Mouse (Mus musculus) monocyte, adult 5-6 weeks (primary cell): Measurements from ENCODE around the gene Xcr1. TPM values are rescaled to one million over a fixed set of nuclear protein-coding genes. Genes with fewer than 3 reads are reported as not detected.

Experiments used
- ATAC-seq: fragments of 153-309, 156-312 bp; replicated peaks from 2 replicates; pipeline ENCODE4 v1.8.0; 2017; ENCODE audit warnings: mild to moderate bottlenecking; ENCODE audit not compliant: low TSS enrichment, insufficient number of reproducible peaks, severe bottlenecking, poor library complexity, low FRiP score
- total RNA-seq: library from RNA; stranded (forward); fragments of 200-1000, 200-491, 200-594 nt; gene quantifications from 3 replicates; pipeline ENCODE4 v1.2.3, GENCODE M21; 2017

The Xcr1 gene
- 0.19 to 0.49 TPM (median 0.21 TPM) in 3 replicates for total RNA-seq

DNA sequence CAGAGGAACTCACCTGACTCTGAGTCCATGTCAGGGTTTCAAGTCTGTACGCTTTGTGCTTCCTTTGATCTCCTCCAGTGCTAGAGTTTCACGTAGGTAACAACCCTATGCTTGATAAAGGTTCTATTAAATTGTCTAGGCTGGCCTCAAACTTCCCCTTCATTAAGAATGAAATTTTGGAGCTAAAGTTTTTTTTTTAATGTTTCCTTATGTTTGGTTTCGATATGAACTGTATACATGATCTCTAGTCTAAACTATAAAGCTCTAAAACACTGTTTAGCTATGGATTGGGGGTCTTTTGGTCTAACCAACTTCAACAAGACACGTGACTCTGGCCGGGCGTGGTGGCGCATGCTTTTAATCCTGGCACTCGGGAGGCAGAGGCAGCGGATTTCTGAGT lies at the start of gene Xcr1:
Gene Xcr1 (minus strand): TSS at position 101 of the 400 bp plus-strand sequence.
- ATAC-seq, result no peak

DNA sequence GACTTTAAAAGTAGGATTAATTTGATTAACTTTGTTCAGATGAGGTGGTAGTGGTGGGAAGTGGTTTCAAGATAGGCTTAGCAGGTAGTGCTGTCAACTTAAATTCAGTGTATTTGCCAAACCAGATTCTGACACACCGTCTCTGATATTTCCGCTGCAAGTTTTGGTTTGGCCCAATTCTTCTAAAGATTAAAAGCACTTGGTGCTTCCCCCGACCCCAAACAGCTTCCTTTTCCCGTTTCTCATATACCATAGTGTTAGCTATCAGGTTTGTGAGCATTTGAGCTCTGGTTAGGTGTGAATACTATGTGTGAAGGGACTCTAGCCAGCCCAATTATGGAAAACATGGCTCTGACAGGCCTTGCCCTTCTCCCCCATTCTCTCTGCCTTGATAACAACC lies 10.2 kb upstream of the Xcr1 start:
- no peak for ATAC-seq

DNA sequence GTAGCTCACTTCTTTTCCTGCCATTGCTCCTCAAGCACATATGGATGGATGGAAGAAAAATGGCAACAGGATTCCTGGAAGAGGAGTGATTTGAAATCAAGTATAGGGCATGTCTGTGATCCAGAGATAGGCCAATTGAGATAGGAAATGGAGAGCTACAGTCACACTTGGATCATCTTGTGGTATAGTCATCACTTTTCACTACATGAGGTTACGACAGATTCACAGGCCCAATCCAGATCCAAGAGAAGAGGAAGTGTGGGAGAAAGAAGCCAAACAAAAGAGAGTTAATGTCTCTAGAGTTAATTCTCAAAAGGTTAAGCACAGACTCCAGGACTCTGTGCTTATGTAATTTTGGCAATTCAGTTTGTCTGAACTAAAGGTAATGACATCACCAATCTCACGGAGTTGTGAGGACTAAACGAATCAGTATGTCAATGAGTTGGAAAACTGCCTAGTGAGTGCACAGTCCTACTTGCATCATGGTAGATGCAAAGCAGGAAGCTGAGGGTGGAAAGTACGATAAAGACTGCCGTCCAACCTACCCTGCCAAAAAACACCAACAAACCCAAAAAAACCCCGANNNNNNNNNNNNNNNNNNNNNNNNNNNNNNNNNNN lies 7.4 kb upstream of the Xcr1 start:
- ATAC-seq, result peak; percentile 89

DNA sequence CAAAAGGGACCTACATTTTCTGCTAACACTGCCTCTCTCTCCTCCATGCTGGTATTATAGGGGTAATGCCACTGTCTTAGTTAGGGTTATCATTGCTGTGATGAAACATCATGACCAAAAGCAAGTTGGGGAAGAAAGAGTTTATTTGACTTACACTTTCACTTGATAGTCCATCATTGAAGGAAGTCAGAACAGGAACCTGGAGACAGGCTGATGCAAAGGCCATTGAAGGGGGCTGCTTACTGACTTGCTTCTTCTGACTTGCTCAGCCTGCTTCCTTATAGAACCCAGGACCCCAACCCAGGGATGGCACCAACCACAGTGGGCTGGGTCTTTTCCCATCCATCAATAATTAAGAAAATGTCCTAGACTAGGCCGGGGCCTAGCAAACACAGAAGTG lies 1.8 kb upstream of the Xcr1 start:
- ATAC-seq, result peak; percentile 73; the same call in 1 of the 2 replicates

DNA sequence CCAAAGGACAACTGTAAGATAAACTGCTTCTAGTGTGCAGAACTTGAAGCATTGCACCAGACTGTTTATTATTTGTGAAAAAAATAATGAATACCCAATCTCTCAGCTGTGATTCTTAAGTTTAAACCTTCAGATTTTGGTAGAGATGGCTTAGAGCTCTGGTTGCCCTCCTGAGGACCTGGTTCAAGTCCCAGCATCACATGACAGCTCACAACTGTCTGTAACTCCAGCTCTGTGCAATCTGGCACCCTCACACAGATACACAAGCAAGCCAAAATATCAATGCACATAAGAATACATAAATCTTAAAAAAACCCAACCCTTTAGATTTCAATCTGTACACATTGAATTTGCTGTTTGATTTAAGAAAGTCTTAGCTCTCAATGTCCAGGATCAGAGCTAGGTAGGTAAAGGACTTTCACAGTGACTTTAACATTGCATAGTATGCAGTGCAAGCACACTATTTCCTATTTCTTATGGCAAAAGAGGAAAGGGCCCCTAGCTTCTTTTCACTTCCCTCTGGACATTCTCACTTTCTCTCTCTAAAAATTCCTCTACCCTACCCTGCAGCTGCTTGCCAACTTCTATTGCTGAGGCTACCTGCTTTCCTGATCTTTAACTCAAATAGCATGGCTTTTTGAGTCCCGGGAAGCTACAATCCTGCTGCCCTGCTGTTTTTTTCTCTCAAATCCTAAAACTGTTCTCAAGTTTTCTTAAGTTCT lies 1.2 kb upstream of the Xcr1 start:
- peak; percentile 48; the same call in 1 of the 2 replicates for ATAC-seq

GRCm38 (mm10) chr9:123856836-123857235 lies 5.0 kb downstream of the Xcr1 start:
- no peak for ATAC-seq

DNA sequence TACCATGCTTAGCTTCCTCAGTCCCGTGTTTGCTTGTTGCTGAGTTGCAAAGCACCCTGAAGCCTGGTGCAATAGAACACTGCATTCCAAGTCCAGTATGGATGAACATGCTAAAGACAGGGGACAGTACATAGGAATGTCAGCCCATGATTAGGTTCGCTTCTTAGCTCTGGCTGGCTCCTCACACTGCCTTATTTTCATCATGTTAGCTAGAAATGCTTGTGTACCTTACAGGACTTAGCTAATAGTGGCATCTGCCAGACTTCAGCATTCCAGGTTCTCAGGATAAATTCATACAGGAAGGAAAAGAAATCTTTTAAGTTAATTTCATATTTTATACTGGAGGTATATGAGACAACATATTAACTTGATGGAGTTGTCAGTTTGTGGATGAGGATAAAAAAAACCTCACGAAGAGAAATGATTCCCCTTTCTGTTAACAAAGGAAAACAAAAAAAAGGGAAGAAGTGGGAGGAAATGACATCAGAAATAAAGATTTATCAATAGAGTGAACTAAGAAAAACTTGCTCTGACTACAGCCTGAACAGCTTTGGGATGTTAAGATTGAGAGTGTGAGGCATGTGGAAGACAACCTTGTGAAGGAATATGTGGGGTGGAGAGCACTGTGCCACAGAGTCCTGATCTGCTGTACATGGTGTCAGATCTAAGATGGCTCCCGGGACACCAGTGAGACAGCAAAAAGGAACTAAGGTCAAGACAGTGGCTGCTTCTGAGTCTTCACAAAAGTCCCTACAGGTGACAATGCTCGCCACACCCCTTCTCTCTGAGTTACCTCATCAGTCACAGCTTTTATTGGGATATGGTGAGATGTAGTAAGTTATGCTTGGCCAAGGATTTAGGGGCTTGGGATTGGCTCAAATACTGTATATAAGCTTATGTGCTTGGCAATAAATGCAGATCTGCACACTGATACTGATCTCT lies 9.1 kb downstream of the Xcr1 start:
- peak; percentile 29; the same call in 1 of the 2 replicates for ATAC-seq

- peak; percentile 94 for ATAC-seq
Measured at GRCm38 (mm10) chr9:123851713-123852448, 9.9 kb downstream of the Xcr1 start, which contains the start of gene Fyco1. Gene Fyco1 (minus strand): TSS chr9:123851899.

DNA sequence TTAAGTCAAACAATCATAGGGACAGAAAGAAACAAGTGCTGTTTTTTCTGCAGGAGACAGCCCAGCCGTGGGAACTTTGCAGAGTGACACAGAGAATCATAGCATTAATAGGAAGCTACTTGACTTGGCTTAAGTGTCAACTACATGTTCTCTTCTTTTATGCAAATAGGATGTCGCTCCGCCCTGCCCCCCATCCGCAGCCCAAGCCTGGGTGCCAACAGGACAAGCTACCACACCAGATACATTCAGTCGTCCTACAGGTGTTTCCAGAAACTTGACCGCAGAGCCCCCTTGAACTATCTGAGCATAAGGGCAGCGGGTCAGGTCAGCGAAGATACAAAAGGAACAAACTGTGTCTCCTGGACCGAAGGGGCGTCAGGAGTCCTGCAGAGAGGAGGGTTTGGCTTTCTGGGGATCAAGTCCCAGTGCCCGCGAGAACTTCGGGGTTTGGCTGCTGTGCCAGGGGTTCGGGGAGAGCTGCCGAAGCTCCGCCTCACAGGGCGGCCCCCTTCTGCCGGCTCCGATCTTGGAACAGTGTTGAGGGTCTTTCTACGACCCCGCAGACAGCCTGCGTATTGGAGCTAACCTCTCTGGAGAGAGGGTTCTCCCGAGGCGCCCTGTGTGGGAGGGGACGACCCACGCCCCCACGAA lies 10.6 kb downstream of the Xcr1 start:
- peak; percentile 40 for ATAC-seq

GRCm38 (mm10) chr9:123850705-123851061 lies 11.1 kb downstream of the Xcr1 start:
- ATAC-seq, result 0 out of 2 replicates have a peak, but pooled peaks have one; percentile 9

GRCm38 (mm10) chr9:123849976-123850695 lies 11.7 kb downstream of the Xcr1 start:
- no peak for ATAC-seq

- no peak for ATAC-seq
Measured at GRCm38 (mm10) chr9:123846490-123846889, 15.3 kb downstream of the Xcr1 start.

GRCm38 (mm10) chr9:123845120-123845519 lies 16.7 kb downstream of the Xcr1 start:
- 0 out of 2 replicates have a peak, but pooled peaks have one; percentile 10 for ATAC-seq

DNA sequence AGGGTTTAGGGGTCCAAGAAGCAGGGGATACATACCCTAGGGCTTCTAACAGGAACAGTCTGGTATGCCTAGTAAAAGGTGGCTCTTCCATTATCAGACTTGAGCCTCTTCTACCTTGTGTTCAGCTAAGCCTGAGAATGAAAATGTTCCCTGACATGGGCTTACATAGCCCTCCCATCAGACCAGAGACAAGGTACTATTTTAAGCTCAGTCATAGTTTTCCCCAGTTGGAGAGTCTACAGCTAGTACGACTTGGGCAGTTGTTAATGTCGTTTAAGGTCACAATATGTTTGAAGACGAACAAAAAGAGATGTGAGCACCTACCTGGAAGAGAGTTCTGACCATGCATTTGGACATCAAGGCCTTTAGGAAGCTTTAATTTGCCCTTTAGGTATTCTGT lies 17.4 kb downstream of the Xcr1 start:
- no peak for ATAC-seq

DNA sequence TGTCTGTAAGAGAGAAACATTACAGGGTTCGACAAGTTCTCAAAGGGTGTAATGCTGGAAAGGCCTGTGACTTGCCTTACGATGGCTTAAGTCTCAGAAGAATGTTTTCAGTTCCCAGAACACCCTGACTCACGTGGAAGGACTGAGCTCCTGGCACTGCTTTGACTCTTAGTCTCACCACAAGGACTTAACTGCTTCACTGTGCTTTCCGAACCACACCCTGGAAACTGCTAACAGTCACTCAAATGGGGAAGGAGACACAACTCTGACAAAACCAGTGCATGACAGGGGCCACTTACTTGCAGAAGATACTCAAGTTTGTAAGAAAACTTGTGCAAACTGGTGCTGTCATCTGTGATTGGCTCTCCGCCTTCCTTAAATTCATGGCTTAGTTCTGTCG lies 21.6 kb downstream of the Xcr1 start:
- peak; percentile 98 for ATAC-seq

- ATAC-seq, result no peak
Measured at GRCm38 (mm10) chr9:123835851-123836250, 26.0 kb downstream of the Xcr1 start.

DNA sequence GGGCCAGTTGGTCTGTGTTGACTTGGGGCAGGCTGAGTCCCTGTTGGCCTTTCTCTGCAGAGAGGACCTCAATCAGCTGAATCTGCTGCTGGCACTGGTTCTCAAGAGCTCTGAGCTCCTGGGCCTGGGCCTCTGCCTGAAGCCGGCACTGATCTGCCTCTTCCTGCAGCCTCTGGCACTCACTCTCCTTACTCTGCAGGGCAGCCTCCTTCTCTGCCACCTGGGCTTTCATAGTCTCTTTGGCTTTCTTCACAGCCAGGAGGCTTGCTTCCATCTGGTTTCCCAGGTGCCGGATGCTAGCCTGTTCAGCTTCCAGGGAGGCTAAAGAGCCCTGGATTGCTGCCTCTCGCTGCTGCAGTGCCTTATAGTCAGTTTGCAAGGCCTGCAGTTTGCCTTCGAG lies 32.9 kb downstream of the Xcr1 start:
- no peak for ATAC-seq
